Mouse (Mus musculus) ES-E14 (cell line): Measurements from ENCODE around the gene Edn3.

Experiments used
- HCFC1 ChIP-seq: IDR thresholded peaks from 2 replicates; pipeline ENCODE4 v1.6.1; 2012; ENCODE audit warnings: low read length, inconsistent platforms, borderline replicate concordance; ENCODE audit not compliant: insufficient read depth
- MAFK ChIP-seq: IDR thresholded peaks from 2 replicates; pipeline ENCODE4 v1.6.1; 2014; ENCODE audit warnings: mild to moderate bottlenecking, low read depth, low read length, inconsistent platforms; ENCODE audit not compliant: insufficient read depth
- ZNF384 ChIP-seq: IDR thresholded peaks from 2 replicates; pipeline ENCODE4 v1.6.1; 2012; ENCODE audit warnings: low read depth, low read length, inconsistent platforms

DNA sequence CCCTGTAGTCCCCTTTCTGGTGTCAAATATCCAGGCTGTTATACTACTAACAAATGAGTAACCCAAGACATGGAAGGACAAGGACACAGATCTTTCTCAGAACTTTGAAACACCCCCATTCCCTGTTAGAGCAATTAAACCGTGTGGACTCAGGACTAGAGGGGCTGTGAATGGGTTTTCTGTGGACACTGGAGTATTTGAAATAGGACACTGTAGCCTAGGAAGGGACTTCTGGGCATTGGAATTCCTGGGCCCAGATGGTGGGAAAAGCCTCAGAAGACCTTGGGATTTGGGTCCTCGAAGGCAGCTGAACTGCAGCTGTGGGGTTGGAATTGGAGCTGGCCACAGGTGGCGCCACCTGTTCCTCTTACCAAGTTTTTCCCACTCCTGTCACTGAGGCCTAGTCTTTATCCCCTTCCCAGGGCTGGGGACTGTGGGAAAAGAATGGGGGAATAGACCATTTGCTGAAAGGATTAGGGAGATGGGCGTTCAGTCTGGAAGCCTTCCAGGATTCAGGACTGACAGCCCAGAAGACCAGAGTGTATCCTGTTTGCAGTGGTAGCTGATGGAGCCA is 37.2 kb downstream of the Edn3 start:
- no peak for TF ChIP-seq MAFK
- TF ChIP-seq HCFC1 = no peak
- no peak for TF ChIP-seq ZNF384
